Mouse (Mus musculus) MEL (cell line): ENCODE results near the gene Vps33a.

Experiments used
- CTCF ChIP-seq, 3 experiments: IDR thresholded peaks in 2 of 3; conservative IDR thresholded peaks in 1 of 3; 2 replicates each; pipeline ENCODE4 v1.5.1; 2011 to 2012; ENCODE audit warnings: low read length in 3 of 3, low read depth in 2 of 3, mild to moderate bottlenecking in 2 of 3, improper control_type of control experiment in 1 of 3, inconsistent platforms in 1 of 3, mixed read lengths in 1 of 3, moderate library complexity in 1 of 3; ENCODE audit not compliant: control insufficient read depth in 1 of 3, insufficient read depth in 1 of 3, poor library complexity in 1 of 3, severe bottlenecking in 1 of 3
- ELF1 ChIP-seq: IDR thresholded peaks from 2 replicates; pipeline ENCODE4 v1.6.1; 2014; ENCODE audit warnings: low read depth, mild to moderate bottlenecking, inconsistent platforms, low read length, improper control_type of control experiment, moderate library complexity
- EP300 ChIP-seq, 2 experiments: IDR thresholded peaks; 2 replicates each; pipeline ENCODE4 v1.6.1; 2011; ENCODE audit warnings: improper control_type of control experiment in 2 of 2, low read length in 2 of 2, low read depth in 1 of 2, mild to moderate bottlenecking in 1 of 2
- KAT2A ChIP-seq: conservative IDR thresholded peaks from 2 replicates; pipeline ENCODE4 v1.6.1; 2012; ENCODE audit warnings: low read depth, low read length, improper control_type of control experiment, inconsistent platforms
- MAFK ChIP-seq: IDR thresholded peaks from 2 replicates; pipeline ENCODE4 v1.6.1; 2011; ENCODE audit warnings: low read depth, mild to moderate bottlenecking, low read length, improper control_type of control experiment, borderline replicate concordance
- MAZ ChIP-seq: IDR thresholded peaks from 2 replicates; pipeline ENCODE4 v1.6.1; 2012; ENCODE audit warnings: low read depth, mild to moderate bottlenecking, inconsistent platforms, low read length, improper control_type of control experiment
- MYB ChIP-seq: IDR thresholded peaks from 2 replicates; pipeline ENCODE4 v1.6.1; 2011; ENCODE audit warnings: mild to moderate bottlenecking, low read depth, low read length, improper control_type of control experiment
- POLR2A ChIP-seq, 2 experiments: IDR thresholded peaks; 2 replicates each; pipeline ENCODE4 v1.6.1; 2011 to 2012; ENCODE audit warnings: low read length in 2 of 2, mild to moderate bottlenecking in 2 of 2, control low read depth in 1 of 2, improper control_type of control experiment in 1 of 2, low read depth in 1 of 2, moderate library complexity in 1 of 2; ENCODE audit not compliant: control insufficient read depth in 1 of 2, insufficient read depth in 1 of 2, poor library complexity in 1 of 2
- RCOR1 ChIP-seq: IDR thresholded peaks from 2 replicates; pipeline ENCODE4 v1.6.1; 2012; ENCODE audit warnings: low read depth, mild to moderate bottlenecking, inconsistent platforms, low read length, improper control_type of control experiment
- SMC3 ChIP-seq: IDR thresholded peaks from 2 replicates; pipeline ENCODE4 v1.6.1; 2011; ENCODE audit warnings: low read depth, low read length, improper control_type of control experiment

GRCm38 (mm10) chr5:123489112-123489785 is 83.6 kb downstream of the Vps33a start, which contains the start of the genes Lrrc43 and Il31:
- TF ChIP-seq KAT2A: no peak
- TF ChIP-seq MAZ: no peak
- TF ChIP-seq MAFK: no peak
- TF ChIP-seq CTCF (IDR thresholded peaks at IDR 0.05 in 2 of 3, conservative IDR thresholded peaks at IDR 0.05 in 1 of 3; ENCODE audit: control insufficient read depth in 1 of 3, insufficient read depth in 1 of 3, low read depth in 2 of 3, low read length in 3 of 3, poor library complexity in 1 of 3, severe bottlenecking in 1 of 3): no peak
- no peak for TF ChIP-seq SMC3
- no peak for TF ChIP-seq POLR2A (IDR thresholded peaks at IDR 0.05; ENCODE audit: control insufficient read depth in 1 of 2, insufficient read depth in 1 of 2, low read depth in 1 of 2, low read length in 2 of 2, poor library complexity in 1 of 2)
- TF ChIP-seq EP300 (IDR thresholded peaks at IDR 0.05; ENCODE audit: low read depth in 1 of 2, low read length in 2 of 2): no peak
- TF ChIP-seq MYB: no peak
- no peak for TF ChIP-seq ELF1
- TF ChIP-seq RCOR1: no peak
